Mouse (Mus musculus) urinary bladder, postnatal 14 days (tissue): ENCODE data around the gene Spata31d1b.
"Not testable (repeated sequence)": the region's sequence is repeated elsewhere in the genome, so short reads cannot be mapped to it uniquely, and the experiment has no call there.

Source experiments
- DNase-seq: peaks from one replicate; pipeline ENCODE4 v3.0.0; 2021; ENCODE audit warnings: low spot score

The Spata31d1b gene

GRCm38 (mm10) chr13:59711984-59712383, at the start of gene Spata31d1b:
Gene Spata31d1b (plus strand): TSS chr13:59712284.
- DNase-seq: not testable (repeated sequence)

GRCm38 (mm10) chr13:59663939-59664712, 48.0 kb upstream of the Spata31d1b start:
- DNase-seq: no peak

GRCm38 (mm10) chr13:59667763-59668162, 44.3 kb upstream of the Spata31d1b start:
- no peak for DNase-seq

- DNase-seq: peak; percentile 60
These were observed 43.5 kb upstream of the Spata31d1b start for GRCm38 (mm10) chr13:59668501-59669093.

- no peak for DNase-seq
These were observed 42.1 kb upstream of the Spata31d1b start for GRCm38 (mm10) chr13:59669946-59670345.

- DNase-seq: no peak
These were observed 40.6 kb upstream of the Spata31d1b start for GRCm38 (mm10) chr13:59671521-59671920.

GRCm38 (mm10) chr13:59672248-59672647, 39.8 kb upstream of the Spata31d1b start:
- DNase-seq: no peak

- DNase-seq: no peak
These were observed 38.5 kb upstream of the Spata31d1b start for GRCm38 (mm10) chr13:59673597-59673996.

GRCm38 (mm10) chr13:59674215-59674614, 37.9 kb upstream of the Spata31d1b start:
- no peak for DNase-seq

- no peak for DNase-seq
These were observed 37.3 kb upstream of the Spata31d1b start for GRCm38 (mm10) chr13:59674761-59675150.

GRCm38 (mm10) chr13:59675151-59676011, 36.7 kb upstream of the Spata31d1b start, which contains the start of gene Golm1:
Gene Golm1 (minus strand): TSS chr13:59675811.
- DNase-seq: peak; percentile 64

- DNase-seq: no peak
These were observed 35.5 kb upstream of the Spata31d1b start for GRCm38 (mm10) chr13:59676316-59677229.

GRCm38 (mm10) chr13:59679306-59679705, 32.8 kb upstream of the Spata31d1b start:
- DNase-seq: no peak

GRCm38 (mm10) chr13:59679908-59680307, 32.2 kb upstream of the Spata31d1b start:
- DNase-seq: no peak

- DNase-seq: no peak
These were observed 29.5 kb upstream of the Spata31d1b start for GRCm38 (mm10) chr13:59682629-59683028.

GRCm38 (mm10) chr13:59685236-59685635, 26.8 kb upstream of the Spata31d1b start:
- DNase-seq: no peak

- peak; percentile 24 for DNase-seq
These were observed 23.7 kb upstream of the Spata31d1b start for GRCm38 (mm10) chr13:59688338-59688770.

GRCm38 (mm10) chr13:59689313-59689712, 22.8 kb upstream of the Spata31d1b start:
- DNase-seq: no peak

- DNase-seq: no peak
These were observed 22.2 kb upstream of the Spata31d1b start for GRCm38 (mm10) chr13:59689843-59690242.

- no peak for DNase-seq
These were observed 21.5 kb upstream of the Spata31d1b start for GRCm38 (mm10) chr13:59690576-59690975.

- DNase-seq: no peak
These were observed 20.6 kb upstream of the Spata31d1b start for GRCm38 (mm10) chr13:59691478-59691877.
